Comparison of ENCODE assay signal across 15 mouse cellular contexts in the genomic region with DNA sequence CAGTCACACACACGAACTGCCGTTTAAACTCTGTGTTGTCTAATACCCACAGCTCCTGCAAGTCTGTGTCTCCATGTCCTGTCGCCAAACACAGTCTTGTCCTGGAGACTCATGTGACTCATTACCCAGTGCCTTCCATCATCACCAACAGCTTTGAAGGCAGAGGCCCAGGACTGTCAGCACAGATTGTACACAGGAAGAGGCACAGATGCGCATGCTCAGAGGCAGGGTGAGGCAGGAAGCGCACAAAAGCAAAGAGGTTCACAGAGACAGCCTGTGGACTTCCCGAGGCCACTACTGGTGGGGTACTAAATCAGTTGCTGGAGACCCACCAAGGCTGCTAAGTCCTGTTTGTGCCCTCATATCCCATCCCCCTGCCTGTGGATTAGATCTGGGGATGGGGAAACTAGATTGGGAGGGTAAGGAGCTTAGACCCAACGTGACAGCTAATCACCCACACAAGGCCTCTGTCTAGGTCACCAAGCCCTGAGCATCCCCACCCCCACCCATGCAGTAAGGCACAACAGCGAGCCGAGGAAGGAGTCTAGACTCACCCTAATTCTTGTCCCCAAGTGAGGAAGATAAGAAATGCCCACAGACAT. TPM values are rescaled to one million over a fixed set of nuclear protein-coding genes. Genes with fewer than 3 reads are reported as not detected.
DNase-seq lines count a peak whose midpoint lies in the region; ATAC-seq lines count a peak whose summit lies in the region.
"Had no signal": no experiment of that assay in that cellular context is flagged by ENCODE, and none has a peak within 500 bp of the region (broad histone marks: within the 10 kb centered on the region; RNA-seq: fewer than 3 reads in every experiment).

No protein-coding gene starts in this region.

- 79% methylated on average over 9 of the region's 9 CpGs for whole genome bisulfite sequencing in hindbrain, embryonic 13.5 days
- 66% methylated on average over 9 of the region's 9 CpGs for WGBS in forebrain, embryonic 14.5 days

- H3K36me3 ChIP-seq in hindbrain, embryonic 13.5 days, result no peaks in the 10 kb centered on the region
- H3K36me3 ChIP-seq in forebrain, embryonic 14.5 days (ENCODE audit: control insufficient read depth, insufficient read depth, low read length), result no peaks in the 10 kb centered on the region

- peak; percentile 17 to 31 for DNase-seq in adrenal gland, postnatal 36 days
- DNase-seq in adrenal gland, adult 18-20 months (ENCODE audit: low spot score in 2 of 2), result no peak
- peak; percentile 58 for DNase-seq in CD4-positive, CD25-positive, alpha-beta regulatory T cell, adult 2 months (ENCODE audit: low read depth, low spot score)
- DNase-seq in heart, postnatal 36 days, result peak; percentile 17 to 20
- peak; percentile 16 for DNase-seq in retina, embryonic 14.5 days (ENCODE audit: low spot score)
- no peak for DNase-seq in forebrain, embryonic 14.5 days (ENCODE audit: low spot score)
- no peak for DNase-seq in kidney, adult 8-10 months
- DNase-seq: gastrocnemius, postnatal 36 days; midbrain, embryonic 14.5 days had no signal

- no peaks in the 10 kb centered on the region for H3K4me1 ChIP-seq in hindbrain, embryonic 13.5 days (replicated peaks)
- no peaks in the 10 kb centered on the region for H3K4me1 ChIP-seq in forebrain, embryonic 14.5 days (ENCODE audit: control insufficient read depth, insufficient read depth, low read length)

- intact Hi-C loops in heart, postnatal 36 days (cut with DNase I), result no loop called here

- no peaks in the 10 kb centered on the region for H3K9me3 ChIP-seq in hindbrain, embryonic 13.5 days
- no peaks in the 10 kb centered on the region for H3K9me3 ChIP-seq in forebrain, embryonic 14.5 days (replicated peaks; ENCODE audit: control insufficient read depth, low read length)

- no peak overlapping the region for H3K4me3 ChIP-seq in hindbrain, embryonic 13.5 days
- H3K4me3 ChIP-seq in forebrain, embryonic 14.5 days (ENCODE audit: low read depth, low read length), result no peak overlapping the region

- no peak for ATAC-seq in hindbrain, embryonic 13.5 days (ENCODE audit: low FRiP score)
- no peak for ATAC-seq in forebrain, embryonic 14.5 days
- ATAC-seq: activated CD4-positive, CD25-positive, alpha-beta regulatory T cell, adult 4 months had no signal

- H3K27ac ChIP-seq in hindbrain, embryonic 13.5 days, result no peak overlapping the region
- no peak overlapping the region for H3K27ac ChIP-seq in forebrain, embryonic 14.5 days (ENCODE audit: low read depth, low read length)

- no peak overlapping the region for H3K9ac ChIP-seq in hindbrain, embryonic 13.5 days
- H3K9ac ChIP-seq in forebrain, embryonic 14.5 days (ENCODE audit: low read length), result no peak overlapping the region

- H3K27me3 ChIP-seq in hindbrain, embryonic 13.5 days, result no peaks in the 10 kb centered on the region
- H3K27me3 ChIP-seq in forebrain, embryonic 14.5 days (replicated peaks; ENCODE audit: control insufficient read depth, insufficient read depth, low read length), result no peaks in the 10 kb centered on the region

- H3K4me2 ChIP-seq in hindbrain, embryonic 13.5 days, result no peak overlapping the region
- H3K4me2 ChIP-seq in forebrain, embryonic 14.5 days (ENCODE audit: low read length), result no peak overlapping the region

RNA-seq across cellular contexts. Expression of a gene that starts 20.6 kb away (rescaled TPM):
- total RNA-seq in adrenal gland, postnatal 36 days (2021), result 10 to 100 TPM in 1 of 2 experiments, 1 to 10 TPM in 1; 6.5 to 16.9 TPM
- 10 to 100 TPM in 1 of 2 experiments, 1 to 10 TPM in 1; 6.5 to 11.8 TPM for total RNA-seq in adrenal gland, adult 18-20 months (2021)
- total RNA-seq in heart, postnatal 36 days (2021), result 1 to 10 TPM; 4.3 to 4.7 TPM
- 22.8 and 27.7 TPM in 2 replicates for polyA plus RNA-seq in hindbrain, embryonic 13.5 days (2015; fragmentation: Nextera tagmentation; extraction: Ambion mirVana)
- 8.0 and 9.6 TPM in 2 replicates for polyA plus RNA-seq in forebrain, embryonic 14.5 days (2014; fragmentation: Nextera tagmentation; extraction: Ambion mirVana)

RNA-seq across cellular contexts. Expression of a gene that starts 48.2 kb away (rescaled TPM):
- not detected for total RNA-seq in adrenal gland, postnatal 36 days (2021)
- total RNA-seq in adrenal gland, adult 18-20 months (2021), result not detected
- not detected for total RNA-seq in heart, postnatal 36 days (2021)
- polyA plus RNA-seq in hindbrain, embryonic 13.5 days (2015; fragmentation: Nextera tagmentation; extraction: Ambion mirVana), result 0.12 TPM in 1 of 2 replicates, not detected in the other
- polyA plus RNA-seq in forebrain, embryonic 14.5 days (2014; fragmentation: Nextera tagmentation; extraction: Ambion mirVana), result not detected in 2 replicates
- total RNA-seq: CH12.LX; gastrocnemius, postnatal 36 days; layer of hippocampus, adult 8-10 months; liver, adult 2 months had no signal
- polyA plus RNA-seq: activated CD4-positive, CD25-positive, alpha-beta regulatory T cell, adult 4 months; intestine, embryonic 14.5 days; liver, adult 2 months; midbrain, embryonic 14.5 days had no signal

RNA-seq across cellular contexts. Expression of a gene that starts 58.7 kb away (rescaled TPM):
- under 1 TPM; 0.49 to 0.76 TPM for total RNA-seq in adrenal gland, postnatal 36 days (2021)
- under 1 TPM; 0.70 to 0.99 TPM for total RNA-seq in adrenal gland, adult 18-20 months (2021)
- under 1 TPM; 0.08 to 0.33 TPM for total RNA-seq in heart, postnatal 36 days (2021)
- polyA plus RNA-seq in hindbrain, embryonic 13.5 days (2015; fragmentation: Nextera tagmentation; extraction: Ambion mirVana), result 1.6 and 2.8 TPM in 2 replicates
- polyA plus RNA-seq in forebrain, embryonic 14.5 days (2014; fragmentation: Nextera tagmentation; extraction: Ambion mirVana), result 1.5 and 1.6 TPM in 2 replicates
- total RNA-seq: liver, adult 2 months had no signal
- polyA plus RNA-seq: activated CD4-positive, CD25-positive, alpha-beta regulatory T cell, adult 4 months had no signal

Comparison
In these comparisons a context has a peak if more than half of its experiments do, and no peak if none do; other contexts are left out.
1. DNase-seq: peak in adrenal gland, postnatal 36 days (2 of 2), CD4-positive, CD25-positive, alpha-beta regulatory T cell, adult 2 months (single experiment), heart, postnatal 36 days (2 of 2) and retina, embryonic 14.5 days (single experiment); none in adrenal gland, adult 18-20 months (0 of 2), forebrain, embryonic 14.5 days (single experiment) and kidney, adult 8-10 months (0 of 2).